Mouse (Mus musculus) hindbrain, embryonic 11.5 days (tissue): Measurements from ENCODE around the gene Spns1. TPM values are rescaled to one million over a fixed set of nuclear protein-coding genes. Genes with fewer than 3 reads are reported as not detected.

Experiments used
- polyA plus RNA-seq: library from polyadenylated mRNA; unstranded; fragments of >200 nt; fragmentation: Nextera tagmentation; extraction: Ambion mirVana; gene quantifications from 2 replicates; pipeline ENCODE4 v1.2.1, GENCODE M21; 2014

Spns1 gene
- polyA plus RNA-seq, 1 experiment from 2014 or later: 36.0 TPM

Other genes starting within 250 kb of the Spns1 start
- 57.8 and 69.4 TPM in 2 replicates for gene Xpo6, start 176.9 kb downstream of the Spns1 start, polyA plus RNA-seq
- 137 and 161 TPM in 2 replicates for gene Sbk1, start 104.8 kb downstream of the Spns1 start, polyA plus RNA-seq
- gene Lat, start 7.9 kb downstream of the Spns1 start, polyA plus RNA-seq: 1.9 and 3.0 TPM in 2 replicates
- 4.8 and 5.2 TPM in 2 replicates for gene Nfatc2ip, start 19.3 kb upstream of the Spns1 start, polyA plus RNA-seq
- not detected in 2 replicates for gene Cd19, start 37.4 kb upstream of the Spns1 start, polyA plus RNA-seq
- gene Rabep2, start 51.3 kb upstream of the Spns1 start, polyA plus RNA-seq: 19.5 and 20.2 TPM in 2 replicates
- gene Atp2a1, start 85.7 kb upstream of the Spns1 start, polyA plus RNA-seq: 2.7 and 3.0 TPM in 2 replicates
- gene Sh2b1, start 98.0 kb upstream of the Spns1 start, polyA plus RNA-seq: 38.0 and 41.0 TPM in 2 replicates
- 140 and 147 TPM in 2 replicates for gene Tufm, start 109.9 kb upstream of the Spns1 start, polyA plus RNA-seq
- 54.5 and 55.1 TPM in 2 replicates for gene Atxn2l, start 126.0 kb upstream of the Spns1 start, polyA plus RNA-seq
- gene Eif3c, start 189.0 kb upstream of the Spns1 start, polyA plus RNA-seq: 187 and 194 TPM in 2 replicates
- gene Apobr, start 207.5 kb upstream of the Spns1 start, polyA plus RNA-seq: 0.35 and 0.71 TPM in 2 replicates
- 25.5 and 26.7 TPM in 2 replicates for gene Cln3, start 208.4 kb upstream of the Spns1 start, polyA plus RNA-seq
- not detected in 2 replicates for gene Il27, start 217.5 kb upstream of the Spns1 start, polyA plus RNA-seq